Mouse (Mus musculus) brain, embryonic 14.5 days (tissue): ENCODE results near the gene Tdrd1.

Source experiments
- CTCF ChIP-seq: fragments of 200-500 bp; IDR thresholded peaks from 2 replicates; pipeline ENCODE4 v1.5.1; 2012; ENCODE audit warnings: inconsistent platforms, mild to moderate bottlenecking, moderate library complexity, borderline replicate concordance; ENCODE audit not compliant: insufficient read depth, insufficient read length; ENCODE audit errors: extremely low read depth
- POLR2A ChIP-seq: fragments of 200-500 bp; IDR thresholded peaks from 2 replicates; pipeline ENCODE4 v1.6.1; 2012; ENCODE audit warnings: mild to moderate bottlenecking, inconsistent platforms, borderline replicate concordance; ENCODE audit not compliant: poor library complexity, insufficient read depth, insufficient read length, severe bottlenecking; ENCODE audit errors: extremely low read depth

- no peak for TF ChIP-seq POLR2A
- no peak for TF ChIP-seq CTCF
Measured at GRCm38 (mm10) chr19:56800930-56801655, 24.9 kb upstream of the Tdrd1 start.
